Mouse (Mus musculus): ENCODE measurements around the gene Prkn. TPM values are rescaled to one million over a fixed set of nuclear protein-coding genes. Genes with fewer than 3 reads are reported as not detected.

The Prkn gene
- total and polyA plus RNA-seq, 2 experiments from 2014 or later: 9.0 to 9.4 TPM

- Histone ChIP-seq H3K4me3 (ENCODE audit: low read depth, low read length) (no peak overlapping the region), H3K4me1 (ENCODE audit: insufficient read depth, low read length) (no peaks in the 10 kb centered on the region), H3K9me3 (ENCODE audit: low read length) (no peaks in the 10 kb centered on the region), H3K27ac (ENCODE audit: low read depth, low read length) (peak overlapping the region; percentile 38; the same call in 1 of the 2 replicates), H3K4me2 (ENCODE audit: low read depth, low read length, poor library complexity, severe bottlenecking) (no peak overlapping the region), H3K36me3 (ENCODE audit: insufficient read depth, low read length) (no peaks in the 10 kb centered on the region), H3K9ac (replicated peaks; ENCODE audit: low read length, poor library complexity, severe bottlenecking) (no peak overlapping the region), H3K27me3 (ENCODE audit: insufficient read depth, low read length) (no peaks in the 10 kb centered on the region)
- ATAC-seq (ENCODE audit: low FRiP score): no peak
- WGBS: 44% methylated on average over 8 of the region's 8 CpGs
- peak; percentile 42 for DNase-seq (ENCODE audit: low spot score)
- no peak for TF ChIP-seq CTCF (IDR thresholded peaks at IDR 0.05)
Measured at GRCm38 (mm10) chr17:11332081-11332480, 491.9 kb downstream of the Prkn start.

- DNase-seq (ENCODE audit: low spot score) (no peak), ATAC-seq (ENCODE audit: low FRiP score) (no peak)
- no peaks in the 10 kb centered on the region for H3K27me3 ChIP-seq (ENCODE audit: insufficient read depth, low read length)
- WGBS: 76% methylated on average over 3 of the region's 3 CpGs
- no peaks in the 10 kb centered on the region for H3K36me3 ChIP-seq (ENCODE audit: insufficient read depth, low read length)
- H3K4me3 ChIP-seq (ENCODE audit: low read depth, low read length): no peak overlapping the region
- no peak overlapping the region for H3K4me2 ChIP-seq (ENCODE audit: low read depth, low read length, poor library complexity, severe bottlenecking)
- no peaks in the 10 kb centered on the region for H3K9me3 ChIP-seq (ENCODE audit: low read length)
- no peak overlapping the region for H3K9ac ChIP-seq (replicated peaks; ENCODE audit: low read length, poor library complexity, severe bottlenecking)
- no peak for TF ChIP-seq CTCF (IDR thresholded peaks at IDR 0.05)
- no peak overlapping the region for H3K27ac ChIP-seq (ENCODE audit: low read depth, low read length)
- no peaks in the 10 kb centered on the region for H3K4me1 ChIP-seq (ENCODE audit: insufficient read depth, low read length)
Measured at GRCm38 (mm10) chr17:11333741-11334140, 493.6 kb downstream of the Prkn start.

- Histone ChIP-seq H3K9ac (replicated peaks; ENCODE audit: low read length, poor library complexity, severe bottlenecking) (no peak overlapping the region), H3K4me3 (ENCODE audit: low read depth, low read length) (no peak overlapping the region), H3K9me3 (ENCODE audit: low read length) (no peaks in the 10 kb centered on the region), H3K27me3 (ENCODE audit: insufficient read depth, low read length) (no peaks in the 10 kb centered on the region), H3K4me2 (ENCODE audit: low read depth, low read length, poor library complexity, severe bottlenecking) (no peak overlapping the region), H3K27ac (ENCODE audit: low read depth, low read length) (no peak overlapping the region), H3K36me3 (ENCODE audit: insufficient read depth, low read length) (no peaks in the 10 kb centered on the region), H3K4me1 (ENCODE audit: insufficient read depth, low read length) (no peaks in the 10 kb centered on the region)
- 47% methylated on average over 1 of the region's 1 CpGs for WGBS
- DNase-seq (ENCODE audit: low spot score) (no peak), ATAC-seq (ENCODE audit: low FRiP score) (no peak)
- TF ChIP-seq CTCF (IDR thresholded peaks at IDR 0.05): no peak
Measured at GRCm38 (mm10) chr17:11336156-11336555, 496.0 kb downstream of the Prkn start.

GRCm38 (mm10) chr17:11340368-11340767 lies 500.2 kb downstream of the Prkn start:
- 82% methylated on average over 4 of the region's 4 CpGs for WGBS
- Histone ChIP-seq H3K27ac (ENCODE audit: low read depth, low read length) (no peak overlapping the region), H3K4me3 (ENCODE audit: low read depth, low read length) (no peak overlapping the region), H3K4me1 (ENCODE audit: insufficient read depth, low read length) (no peaks in the 10 kb centered on the region), H3K36me3 (ENCODE audit: insufficient read depth, low read length) (no peaks in the 10 kb centered on the region), H3K27me3 (ENCODE audit: insufficient read depth, low read length) (no peaks in the 10 kb centered on the region), H3K4me2 (ENCODE audit: low read depth, low read length, poor library complexity, severe bottlenecking) (no peak overlapping the region), H3K9ac (replicated peaks; ENCODE audit: low read length, poor library complexity, severe bottlenecking) (no peak overlapping the region), H3K9me3 (ENCODE audit: low read length) (no peaks in the 10 kb centered on the region)
- no peak for ATAC-seq (ENCODE audit: low FRiP score)
- no peak for DNase-seq (ENCODE audit: low spot score)
- no peak for TF ChIP-seq CTCF (IDR thresholded peaks at IDR 0.05)

- no peak overlapping the region for H3K4me3 ChIP-seq (ENCODE audit: low read depth, low read length)
- no peaks in the 10 kb centered on the region for H3K36me3 ChIP-seq (ENCODE audit: insufficient read depth, low read length)
- ATAC-seq (ENCODE audit: low FRiP score): no peak
- no peaks in the 10 kb centered on the region for H3K4me1 ChIP-seq (ENCODE audit: insufficient read depth, low read length)
- DNase-seq (ENCODE audit: low spot score): no peak
- no peak for TF ChIP-seq CTCF (IDR thresholded peaks at IDR 0.05)
- no peak overlapping the region for H3K27ac ChIP-seq (ENCODE audit: low read depth, low read length)
- no peak overlapping the region for H3K4me2 ChIP-seq (ENCODE audit: low read depth, low read length, poor library complexity, severe bottlenecking)
- H3K9me3 ChIP-seq (ENCODE audit: low read length): 0 out of 2 replicates have a peak, but pooled peaks cover 3% of the 10 kb centered on the region
- H3K27me3 ChIP-seq (ENCODE audit: insufficient read depth, low read length): no peaks in the 10 kb centered on the region
- H3K9ac ChIP-seq (replicated peaks; ENCODE audit: low read length, poor library complexity, severe bottlenecking): no peak overlapping the region
- WGBS: 88% methylated on average over 1 of the region's 1 CpGs
Measured at GRCm38 (mm10) chr17:11346310-11346709, 506.1 kb downstream of the Prkn start.

GRCm38 (mm10) chr17:11352778-11353552 lies 512.8 kb downstream of the Prkn start:
- ATAC-seq (ENCODE audit: low FRiP score) (no peak), DNase-seq (ENCODE audit: low spot score) (no peak)
- WGBS: 50% methylated on average over 1 of the region's 1 CpGs
- Histone ChIP-seq H3K9me3 (ENCODE audit: low read length) (no peaks in the 10 kb centered on the region), H3K27ac (ENCODE audit: low read depth, low read length) (no peak overlapping the region), H3K4me1 (ENCODE audit: insufficient read depth, low read length) (no peaks in the 10 kb centered on the region), H3K4me3 (ENCODE audit: low read depth, low read length) (no peak overlapping the region), H3K9ac (replicated peaks; ENCODE audit: low read length, poor library complexity, severe bottlenecking) (no peak overlapping the region), H3K4me2 (ENCODE audit: low read depth, low read length, poor library complexity, severe bottlenecking) (no peak overlapping the region), H3K27me3 (ENCODE audit: insufficient read depth, low read length) (no peaks in the 10 kb centered on the region), H3K36me3 (ENCODE audit: insufficient read depth, low read length) (no peaks in the 10 kb centered on the region)
- TF ChIP-seq CTCF (IDR thresholded peaks at IDR 0.05): no peak
